Mouse (Mus musculus) stomach, postnatal 0 days (tissue): ENCODE measurements at regions not wholly inside any gene's neighbourhood (a gene's known extent, or its start where the extent isn't known, plus 50 kb on each side); places are given as distances from the start of the nearest gene placed in this dataset.

ENCODE experiments used
- CTCF ChIP-seq: IDR thresholded peaks from 2 replicates; pipeline ENCODE4 v1.5.1; 2016; ENCODE audit warnings: antibody characterized with exemption, low read depth, mild to moderate bottlenecking, moderate library complexity
- EP300 ChIP-seq: optimal IDR thresholded peaks from 2 replicates; pipeline ENCODE3; 2016; ENCODE audit warnings: antibody characterized with exemption

DNA sequence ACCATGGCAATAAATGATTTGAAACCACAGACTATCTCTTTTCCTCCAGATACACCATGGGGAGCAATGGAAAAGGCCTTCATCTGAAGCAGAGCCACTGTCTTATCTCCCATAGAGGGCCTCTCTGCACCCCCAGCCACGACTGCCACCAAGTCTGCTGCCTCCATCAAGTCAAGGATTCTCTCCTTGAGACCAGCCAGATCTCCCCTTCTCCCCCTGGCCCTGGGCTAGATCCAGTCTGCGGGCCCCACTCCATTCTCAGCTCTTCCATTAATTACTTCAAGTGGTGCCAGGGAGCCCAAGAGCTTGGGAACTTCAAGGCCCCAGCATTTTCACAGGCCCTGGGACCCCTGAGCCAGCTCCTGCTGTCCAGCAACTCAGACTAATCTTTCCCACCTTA is 351.8 kb upstream of the Cypt12 start:
- TF ChIP-seq CTCF, result no peak
- no peak for TF ChIP-seq EP300
